Mouse (Mus musculus): ENCODE measurements around the gene Srsx.
"Not testable (repeated sequence)": the region's sequence is repeated elsewhere in the genome, so short reads cannot be mapped to it uniquely, and the experiment has no call there.

Gene Srsx

DNA sequence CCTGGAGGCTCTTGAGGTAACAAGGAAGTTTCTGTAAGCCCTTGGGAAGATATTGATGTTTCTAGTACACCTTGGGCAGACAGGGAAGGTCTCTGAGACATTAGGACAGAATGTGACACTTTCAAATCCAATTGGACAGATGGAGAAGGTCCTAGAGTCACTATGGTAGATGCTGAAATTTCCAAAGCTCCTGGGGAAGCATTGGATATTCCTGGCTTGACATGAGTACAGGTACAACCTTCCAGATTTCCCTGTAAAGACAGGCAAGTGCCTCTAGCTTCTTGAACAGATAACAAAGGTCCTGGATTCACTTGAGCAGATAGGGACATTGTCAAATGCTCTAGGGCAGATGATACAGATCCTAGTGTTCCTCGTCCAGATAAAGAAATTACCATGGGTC is at the start of gene Srsx:
Gene Srsx, minus strand, starts transcription at position 101 of the 400 bp plus-strand sequence.
- DNase-seq = not testable (repeated sequence)

GRCm38 (mm10) chrX:123246807-123247206 is 24.5 kb upstream of the Srsx start, which contains the start of gene Gm17577:
TSS of gene Gm17577 (minus strand) at chrX:123246907.
- DNase-seq = not testable (repeated sequence)
